Mouse (Mus musculus) cortical plate, adult 2 months (tissue): ENCODE measurements at regions not wholly inside any gene's neighbourhood (a gene's known extent, or its start where the extent isn't known, plus 50 kb on each side); places are given as distances from the start of the nearest gene placed in this dataset.

Source experiments
- CTCF ChIP-seq: fragments of 200-500 bp; IDR thresholded peaks from 2 replicates; pipeline ENCODE4 v1.5.1; 2011; ENCODE audit warnings: mild to moderate bottlenecking, control low read depth, low read length; ENCODE audit not compliant: insufficient read depth; ENCODE audit errors: extremely low read depth
- POLR2A ChIP-seq: fragments of 200-500 bp; IDR thresholded peaks from 2 replicates; pipeline ENCODE4 v1.6.1; 2011; ENCODE audit warnings: mild to moderate bottlenecking, low read length, control low read depth; ENCODE audit not compliant: insufficient read depth; ENCODE audit errors: extremely low read depth

GRCm38 (mm10) chr15:69632306-69632705 lies 3131.6 kb upstream of the Lrrc6 start:
- TF ChIP-seq POLR2A (no peak), CTCF (no peak)
